29 mouse cellular contexts compared by ENCODE assay signal in genomic region chrX:137848936-137849335, GRCm38 (mm10).
DNase-seq lines count a peak whose midpoint lies in the region; ATAC-seq and TF ChIP-seq lines count a peak whose summit lies in the region.
"Had no signal": no experiment of that assay in that cellular context is flagged by ENCODE, and none has a peak within 500 bp of the region (broad histone marks: within the 10 kb centered on the region; RNA-seq: fewer than 3 reads in every experiment).

No protein-coding gene starts in this region.

- no peak overlapping the region for H3K27ac ChIP-seq in liver, embryonic 12.5 days
- H3K27ac ChIP-seq in hindbrain, postnatal 0 days = no peak overlapping the region
- H3K27ac ChIP-seq: embryonic facial prominence, embryonic 12.5 days; embryonic facial prominence, embryonic 15.5 days; heart, adult 2 months; heart, embryonic 10.5 days; heart, embryonic 13.5 days; hindbrain, embryonic 14.5 days had no signal

- H3K4me2 ChIP-seq in liver, embryonic 12.5 days = no peak overlapping the region
- no peak overlapping the region for H3K4me2 ChIP-seq in hindbrain, postnatal 0 days (ENCODE audit: low read depth, low read length)
- H3K4me2 ChIP-seq: embryonic facial prominence, embryonic 12.5 days; embryonic facial prominence, embryonic 15.5 days; heart, embryonic 13.5 days; hindbrain, embryonic 14.5 days had no signal

- H3K4me1 ChIP-seq in liver, embryonic 12.5 days = no peaks in the 10 kb centered on the region
- no peaks in the 10 kb centered on the region for H3K4me1 ChIP-seq in hindbrain, postnatal 0 days (ENCODE audit: insufficient read depth, low read length)
- H3K4me1 ChIP-seq: embryonic facial prominence, embryonic 12.5 days; embryonic facial prominence, embryonic 15.5 days; heart, embryonic 10.5 days; heart, embryonic 13.5 days had no signal

- H3K9ac ChIP-seq in liver, embryonic 12.5 days = no peak overlapping the region
- no peak overlapping the region for H3K9ac ChIP-seq in hindbrain, postnatal 0 days (replicated peaks; ENCODE audit: low read length)
- H3K9ac ChIP-seq: embryonic facial prominence, embryonic 12.5 days; embryonic facial prominence, embryonic 15.5 days; forebrain, postnatal 0 days; heart, embryonic 13.5 days; hindbrain, embryonic 14.5 days had no signal

- peak; percentile 77; the same call in 1 of the 2 replicates for ATAC-seq in frontal cortex, adult (ENCODE audit: low TSS enrichment)
- no peak for ATAC-seq in liver, embryonic 12.5 days
- ATAC-seq in hindbrain, postnatal 0 days = no peak
- ATAC-seq: forebrain, embryonic 14.5 days; forebrain, postnatal 0 days; Patski had no signal

- no peaks in the 10 kb centered on the region for H3K36me3 ChIP-seq in liver, embryonic 12.5 days
- H3K36me3 ChIP-seq in hindbrain, postnatal 0 days (ENCODE audit: insufficient read depth, low read length) = no peaks in the 10 kb centered on the region
- H3K36me3 ChIP-seq: embryonic facial prominence, embryonic 12.5 days; embryonic facial prominence, embryonic 15.5 days; G1E; heart, embryonic 10.5 days; heart, embryonic 13.5 days had no signal

- 39% methylated on average over 3 of the region's 3 CpGs for WGBS in liver, embryonic 12.5 days (ENCODE audit: insufficient replicate concordance)
- whole genome bisulfite sequencing in hindbrain, postnatal 0 days = 59% methylated on average over 3 of the region's 3 CpGs

- H3K9me3 ChIP-seq in liver, embryonic 12.5 days (replicated peaks) = no peaks in the 10 kb centered on the region
- H3K9me3 ChIP-seq in hindbrain, postnatal 0 days (ENCODE audit: low read length) = no peaks in the 10 kb centered on the region
- H3K9me3 ChIP-seq: embryonic facial prominence, embryonic 12.5 days; embryonic facial prominence, embryonic 15.5 days; G1E; heart, embryonic 10.5 days; heart, embryonic 13.5 days had no signal

- intact Hi-C loops in left cerebral cortex, postnatal 14 days (cut with DNase I) = no loop called here

- no peak overlapping the region for H3K4me3 ChIP-seq in liver, embryonic 12.5 days
- no peak overlapping the region for H3K4me3 ChIP-seq in hindbrain, postnatal 0 days (ENCODE audit: low read length)
- H3K4me3 ChIP-seq: embryonic facial prominence, embryonic 12.5 days; embryonic facial prominence, embryonic 15.5 days; heart, adult 2 months; heart, embryonic 10.5 days; heart, embryonic 13.5 days had no signal

- no peaks in the 10 kb centered on the region for H3K27me3 ChIP-seq in liver, embryonic 12.5 days (replicated peaks)
- H3K27me3 ChIP-seq in hindbrain, postnatal 0 days (ENCODE audit: insufficient read depth, low read length) = no peaks in the 10 kb centered on the region
- H3K27me3 ChIP-seq: CH12.LX; embryonic facial prominence, embryonic 12.5 days; embryonic facial prominence, embryonic 15.5 days; heart, embryonic 13.5 days had no signal

- TF ChIP-seq CTCF in hindbrain, postnatal 0 days (IDR thresholded peaks at IDR 0.05; ENCODE audit: low read depth) = no peak

- DNase-seq in frontal cortex, postnatal 25 days (ENCODE audit: low spot score in 2 of 2) = no peak
- DNase-seq in left cerebral cortex, postnatal 14 days (ENCODE audit: low spot score in 2 of 2) = peak; percentile 0 to 3
- DNase-seq in left cerebral cortex, adult 8-10 months (ENCODE audit: low spot score in 2 of 2) = no peak
- DNase-seq in brain, adult 2 months (ENCODE audit: low read depth, low spot score) = peak; percentile 58
- peak; percentile 57 for DNase-seq in layer of hippocampus, adult 9-11 months
- no peak for DNase-seq in hindbrain, postnatal 0 days (ENCODE audit: low spot score)
- DNase-seq: adrenal gland, postnatal 10 days; adrenal gland, postnatal 36 days; cerebellum, adult 11 months; cerebellum, adult 2 months; cerebellum, adult 9-11 months; cerebellum, postnatal 25 days; forebrain, postnatal 0 days; gastrocnemius, postnatal 10 days; gastrocnemius, postnatal 36 days; heart, adult 2 months; heart, postnatal 14 days; heart, postnatal 4 days had no signal

Comparison
In these comparisons a context has a peak if more than half of its experiments do, and no peak if none do; other contexts are left out.
1. DNase-seq: peak in left cerebral cortex, postnatal 14 days (2 of 2), brain, adult 2 months (single experiment) and layer of hippocampus, adult 9-11 months (single experiment); none in frontal cortex, postnatal 25 days (0 of 2), left cerebral cortex, adult 8-10 months (0 of 2) and hindbrain, postnatal 0 days (single experiment).